ENCODE assay signal across 24 mouse cellular contexts in genomic region chr7:64665716-64666298, GRCm38 (mm10).
"Had no signal": no experiment of that assay in that cellular context is flagged by ENCODE, and none has a peak within 500 bp of the region (broad histone marks: within the 10 kb centered on the region; RNA-seq: fewer than 3 reads in every experiment).

No protein-coding gene starts in this region.

- H3K27ac ChIP-seq: gastrocnemius, adult 2 months; heart, adult 2 months; hindbrain, embryonic 10.5 days; hindbrain, embryonic 12.5 days; intestine, embryonic 15.5 days; layer of hippocampus, adult 2 months; left cerebral cortex, adult 2 months; limb, embryonic 10.5 days; limb, embryonic 12.5 days had no signal

- H3K4me2 ChIP-seq: heart, embryonic 12.5 days; hindbrain, embryonic 12.5 days; hindbrain, embryonic 14.5 days; intestine, embryonic 15.5 days; limb, embryonic 12.5 days had no signal

- ATAC-seq: hindbrain, embryonic 16.5 days; inflammation-experienced regulatory T-cells, adult 6 months; intestine, postnatal 0 days had no signal

- H3K27me3 ChIP-seq: heart, embryonic 12.5 days; hindbrain, embryonic 12.5 days; intestine, embryonic 15.5 days; limb, embryonic 12.5 days had no signal

- H3K4me1 ChIP-seq: heart, embryonic 12.5 days; hindbrain, embryonic 10.5 days; hindbrain, embryonic 12.5 days; intestine, embryonic 15.5 days; limb, embryonic 10.5 days; limb, embryonic 12.5 days had no signal

- DNase-seq: gastrocnemius, adult 2 months; gastrocnemius, postnatal 10 days; gastrocnemius, postnatal 25 days; heart, adult 2 months; heart, postnatal 10 days; heart, postnatal 4 days; kidney, adult 18-20 months; kidney, adult 8-10 months; kidney, postnatal 10 days; kidney, postnatal 25 days; kidney, postnatal 4 days; liver had no signal

- H3K4me3 ChIP-seq: gastrocnemius, adult 2 months; heart, adult 2 months; heart, embryonic 12.5 days; hindbrain, embryonic 10.5 days; hindbrain, embryonic 12.5 days; intestine, embryonic 15.5 days; layer of hippocampus, adult 2 months; left cerebral cortex, adult 2 months; limb, embryonic 10.5 days; limb, embryonic 12.5 days had no signal

- H3K36me3 ChIP-seq: heart, embryonic 12.5 days; hindbrain, embryonic 10.5 days; hindbrain, embryonic 12.5 days; intestine, embryonic 15.5 days; limb, embryonic 10.5 days; limb, embryonic 12.5 days had no signal

- H3K9ac ChIP-seq: heart, embryonic 12.5 days; hindbrain, embryonic 12.5 days; hindbrain, embryonic 14.5 days; intestine, embryonic 15.5 days; limb, embryonic 12.5 days had no signal

- H3K9me3 ChIP-seq: heart, embryonic 12.5 days; hindbrain, embryonic 10.5 days; hindbrain, embryonic 12.5 days; intestine, embryonic 15.5 days; limb, embryonic 10.5 days; limb, embryonic 12.5 days had no signal
